Mouse (Mus musculus): ENCODE results near the gene Mmp28. TPM values are rescaled to one million over a fixed set of nuclear protein-coding genes. Genes with fewer than 3 reads are reported as not detected.
A peak's percentile ranks its signal among the peaks of the same experiment; 100 is the strongest.

Gene Mmp28
- total RNA-seq, 2 experiments from 2014 or later, result 3.0 to 4.7 TPM

DNA sequence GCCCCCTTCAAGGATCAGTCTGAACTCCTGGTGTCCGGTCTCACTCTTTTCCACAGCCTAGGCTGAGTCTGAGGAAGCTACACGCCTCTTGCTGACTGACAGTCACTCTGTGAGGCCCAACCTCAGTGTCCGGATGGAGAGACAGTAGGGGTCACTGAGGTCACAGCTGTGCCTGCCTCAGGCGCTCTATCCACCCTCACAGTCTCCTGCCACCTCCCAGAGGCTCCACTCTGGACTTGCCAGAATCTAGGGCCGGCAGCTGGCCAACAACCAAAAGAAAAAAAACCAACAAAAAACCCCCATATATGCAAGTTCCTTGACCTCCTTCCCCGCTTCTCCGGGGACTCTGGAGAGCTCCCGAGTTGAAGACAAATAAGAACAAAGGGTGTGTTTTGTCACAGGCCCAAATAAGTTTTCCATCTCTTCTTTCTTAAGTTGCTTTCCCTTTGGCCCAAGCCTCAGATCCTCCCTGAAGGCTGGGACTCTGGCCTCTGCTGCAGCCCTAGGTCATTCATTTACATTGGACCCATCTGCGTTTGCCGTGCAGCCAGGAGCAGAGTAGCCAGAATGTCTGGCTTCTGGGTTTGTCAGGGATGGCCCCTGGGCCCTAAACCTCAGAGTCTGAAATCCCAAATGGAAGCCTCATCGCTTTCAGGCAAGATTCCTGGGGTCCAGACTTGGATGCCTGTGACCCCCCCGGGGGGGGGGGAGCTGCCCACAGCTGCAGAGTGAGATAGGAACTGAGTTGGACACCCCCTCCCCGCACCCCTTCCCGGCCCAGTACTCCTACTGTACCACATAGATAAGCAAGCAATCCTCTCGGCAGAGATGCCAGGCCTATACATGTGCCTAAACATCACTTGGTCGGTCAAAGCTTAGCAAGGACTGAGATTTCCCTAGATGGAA lies 14.6 kb downstream of the Mmp28 start:
- peak; percentile 67 to 77 for DNase-seq

- DNase-seq, result no peak
These were observed 15.3 kb downstream of the Mmp28 start for GRCm38 (mm10) chr11:83447612-83448011.

DNA sequence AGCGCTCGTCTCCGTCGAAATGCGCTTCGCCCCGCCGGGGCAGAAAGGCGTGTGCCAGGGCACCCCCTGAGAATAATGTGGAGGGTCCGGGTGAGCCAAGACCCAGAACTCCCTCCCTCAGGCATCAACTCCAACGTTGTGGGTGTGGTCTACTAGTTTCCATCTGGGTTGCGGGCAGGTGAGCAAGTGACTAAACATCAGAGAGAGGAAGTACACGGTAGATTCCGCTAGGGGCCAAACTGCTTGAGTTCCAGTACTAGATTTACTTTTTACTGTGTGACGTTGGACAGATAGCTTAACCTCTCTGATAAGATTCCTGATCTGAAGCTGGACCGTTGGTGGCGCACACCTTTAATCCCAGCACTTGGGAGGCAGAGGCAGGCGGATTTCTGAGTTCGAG lies 17.9 kb downstream of the Mmp28 start:
- no peak for DNase-seq

DNA sequence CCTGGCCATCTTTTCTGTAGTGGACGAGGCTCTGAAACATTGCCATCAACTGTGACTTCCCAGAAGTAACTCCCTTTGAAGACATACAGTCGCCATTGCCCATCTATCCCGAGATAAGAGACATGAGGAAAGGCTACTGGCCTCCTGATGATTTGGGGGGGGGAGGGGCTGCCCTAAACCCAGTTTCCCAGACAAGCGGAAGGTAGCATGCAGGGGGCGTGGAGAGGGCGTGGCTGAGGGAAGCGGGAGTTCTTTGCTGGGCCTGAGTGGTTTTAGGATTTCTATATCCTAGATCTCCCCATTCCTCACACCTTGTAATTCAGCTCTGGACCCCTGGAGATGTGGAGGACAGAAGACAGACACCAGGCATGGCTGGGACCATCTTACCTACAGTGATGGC lies 19.0 kb downstream of the Mmp28 start:
- no peak for DNase-seq

GRCm38 (mm10) chr11:83442596-83443267 lies 20.1 kb downstream of the Mmp28 start:
- DNase-seq, result peak; percentile 79 to 94

GRCm38 (mm10) chr11:83441235-83441634 lies 21.6 kb downstream of the Mmp28 start:
- peak; percentile 69 to 78 for DNase-seq

DNA sequence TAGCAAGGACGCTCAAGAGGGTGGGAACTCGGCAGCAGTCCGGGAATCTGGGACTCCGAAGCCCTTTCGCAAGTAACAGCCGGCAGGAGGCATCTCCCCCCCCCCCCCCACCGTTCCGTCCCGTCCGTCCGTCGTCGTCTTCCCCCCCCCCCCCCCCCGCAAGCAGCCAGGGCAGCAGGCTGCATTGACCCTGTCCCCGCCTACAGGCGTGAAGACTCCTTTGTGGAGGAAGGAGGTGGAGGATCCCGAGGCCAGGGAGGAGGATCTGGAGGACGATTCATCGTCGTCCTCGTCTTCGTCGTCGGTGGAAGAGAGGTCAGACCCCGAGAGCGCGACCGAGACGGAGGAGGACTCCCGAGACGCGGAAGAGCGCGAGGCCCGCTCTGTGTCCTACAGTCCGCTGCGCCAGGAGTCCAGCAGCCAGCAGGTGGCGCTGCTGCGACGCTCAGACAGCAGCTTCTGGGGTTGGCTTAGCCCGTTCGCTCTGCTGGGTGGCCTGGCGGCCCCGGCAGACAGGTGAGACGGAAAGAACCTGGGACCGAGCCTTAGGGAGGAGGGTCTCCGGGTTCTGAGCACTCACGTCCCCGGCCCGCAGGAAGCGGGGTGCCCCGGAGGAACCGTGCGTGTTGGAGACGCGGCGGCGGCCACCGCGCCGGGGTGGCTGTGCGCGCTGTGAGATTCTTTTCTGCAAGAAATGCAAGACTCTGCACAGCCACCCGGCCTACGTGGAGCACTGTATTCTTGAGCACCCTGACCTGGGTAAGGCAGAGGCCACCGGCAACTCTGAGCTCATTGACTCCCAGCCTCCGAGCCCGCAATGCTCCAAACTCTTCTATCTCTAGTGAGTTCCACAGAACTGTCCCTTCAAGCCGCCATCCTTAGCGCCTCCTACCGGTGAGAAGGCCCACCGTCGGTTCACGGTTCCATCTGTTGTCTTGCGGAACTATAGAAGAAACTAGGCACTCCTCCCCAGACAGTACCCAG lies 22.5 kb downstream of the Mmp28 start:
- peak; percentile 88 to 90 for DNase-seq

DNA sequence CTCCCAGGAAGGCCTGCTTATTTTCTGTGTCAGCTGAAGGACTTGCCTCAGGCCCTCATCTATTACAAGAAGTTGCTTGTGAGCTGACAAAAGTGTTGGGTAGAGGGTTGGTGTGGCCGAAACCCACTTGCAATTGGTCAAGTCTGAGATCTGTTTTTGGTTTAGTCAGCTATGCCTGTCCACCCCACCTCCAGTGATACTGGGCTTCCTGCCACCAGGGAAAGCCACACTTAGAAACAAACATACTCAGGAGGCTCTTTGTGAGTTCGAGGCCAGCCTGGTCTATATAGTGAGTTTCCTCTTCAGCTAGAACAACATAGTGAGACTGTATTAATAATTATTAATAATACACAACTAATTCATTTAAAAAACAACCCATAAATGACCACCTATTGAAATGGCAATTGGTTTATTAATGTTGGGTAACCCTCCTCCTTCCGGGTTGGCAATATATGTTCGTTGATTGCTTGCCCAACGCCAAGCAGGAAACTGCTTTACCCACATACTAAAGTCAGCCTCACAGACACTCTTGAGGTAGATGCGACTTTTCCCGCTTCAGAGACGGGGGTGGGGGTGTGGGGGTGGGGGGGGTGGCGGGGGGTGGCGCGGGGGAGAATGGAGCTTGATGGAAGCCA lies 23.3 kb downstream of the Mmp28 start:
- no peak for DNase-seq

DNA sequence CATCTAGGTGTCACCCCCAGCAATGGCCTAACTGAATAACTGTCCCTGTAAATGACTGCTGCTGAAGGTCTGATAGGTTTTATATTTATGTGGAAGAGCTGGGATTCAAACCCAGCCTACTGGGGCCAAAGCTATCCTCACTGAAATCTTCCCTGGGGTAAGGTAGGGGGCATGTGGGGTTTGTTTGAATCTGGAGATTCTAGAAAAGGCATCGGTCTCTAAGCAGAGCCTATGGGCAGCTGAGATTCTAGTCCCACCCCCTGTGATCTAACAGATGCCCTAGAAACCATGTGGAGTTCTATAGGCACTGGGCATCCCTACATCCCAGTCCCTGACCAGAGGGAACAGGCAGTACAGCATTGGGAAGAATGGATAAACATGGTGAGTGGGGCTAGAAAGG lies 25.5 kb downstream of the Mmp28 start, which contains the start of gene 1700020L24Rik:
1700020L24Rik (plus strand) TSS at position 301 of the 400 bp plus-strand sequence.
- DNase-seq, result no peak

- no peak for DNase-seq
These were observed 30.3 kb downstream of the Mmp28 start for GRCm38 (mm10) chr11:83432533-83432932.

DNA sequence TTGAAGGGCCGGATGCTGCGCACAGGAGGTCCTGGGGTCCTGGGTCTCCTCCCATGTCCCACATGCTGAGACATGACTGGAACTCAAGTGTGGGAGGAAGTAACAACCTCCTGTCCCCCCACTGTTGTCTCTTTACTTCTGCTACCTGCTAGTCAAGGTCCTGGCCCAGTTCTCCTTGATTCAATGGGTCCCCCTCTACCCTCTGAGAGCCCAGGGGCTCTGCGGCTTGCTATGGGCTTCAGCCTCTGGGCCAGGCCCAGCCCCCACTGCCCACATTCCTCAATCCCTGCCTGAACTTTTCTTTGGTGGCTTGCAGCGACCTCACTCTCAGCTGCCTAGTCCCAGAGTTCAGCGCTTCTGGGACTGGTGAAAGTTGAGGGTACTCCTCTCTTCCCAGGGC lies 33.5 kb downstream of the Mmp28 start, which contains the start of gene Gas2l2:
Gas2l2 (minus strand) TSS at position 101 of the 400 bp plus-strand sequence.
- no peak for DNase-seq

- no peak for DNase-seq
These were observed 35.9 kb downstream of the Mmp28 start for GRCm38 (mm10) chr11:83426964-83427363.

DNA sequence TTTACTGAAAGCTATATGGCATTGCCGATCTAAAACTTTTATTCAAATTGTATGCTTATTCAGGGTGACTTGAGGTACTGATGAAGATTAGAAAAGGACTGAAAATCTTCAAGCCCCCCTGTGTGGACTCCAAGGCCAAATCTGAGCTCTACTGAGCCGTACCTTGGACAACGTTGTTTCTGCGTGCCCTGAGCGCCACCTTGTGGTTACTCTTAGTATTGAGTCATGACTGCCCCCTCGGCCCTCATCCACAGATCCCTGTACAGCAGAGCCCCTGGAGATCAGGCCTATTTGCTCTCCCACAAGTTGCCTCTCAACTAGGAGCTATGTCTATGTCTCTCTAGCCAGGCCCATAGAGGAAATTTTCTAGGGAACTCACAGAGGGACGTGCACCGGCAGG lies 38.2 kb downstream of the Mmp28 start:
- DNase-seq, result peak; percentile 62 to 87

GRCm38 (mm10) chr11:83421305-83421704 lies 41.6 kb downstream of the Mmp28 start:
- peak; percentile 49 to 84 for DNase-seq

DNA sequence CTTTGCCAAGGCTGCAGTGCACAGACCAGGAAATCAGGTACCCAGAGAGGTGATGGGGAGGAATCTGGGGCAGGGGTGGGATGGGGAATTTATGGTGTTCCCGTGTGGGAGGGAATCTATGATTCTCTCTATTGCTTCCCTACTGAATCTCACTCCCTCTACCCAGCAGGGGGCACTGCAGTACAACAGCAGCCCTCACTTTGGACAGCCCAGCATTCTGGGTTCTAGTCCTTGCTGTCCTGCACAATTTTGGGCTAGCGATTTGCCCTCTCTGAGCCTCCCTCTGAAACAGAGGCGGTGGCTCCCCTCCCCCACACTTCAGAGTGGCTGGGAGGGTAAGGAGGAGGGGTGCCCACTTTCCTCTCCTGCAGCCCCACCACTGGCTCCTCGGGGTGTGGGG lies 42.5 kb downstream of the Mmp28 start:
- DNase-seq, result no peak

DNA sequence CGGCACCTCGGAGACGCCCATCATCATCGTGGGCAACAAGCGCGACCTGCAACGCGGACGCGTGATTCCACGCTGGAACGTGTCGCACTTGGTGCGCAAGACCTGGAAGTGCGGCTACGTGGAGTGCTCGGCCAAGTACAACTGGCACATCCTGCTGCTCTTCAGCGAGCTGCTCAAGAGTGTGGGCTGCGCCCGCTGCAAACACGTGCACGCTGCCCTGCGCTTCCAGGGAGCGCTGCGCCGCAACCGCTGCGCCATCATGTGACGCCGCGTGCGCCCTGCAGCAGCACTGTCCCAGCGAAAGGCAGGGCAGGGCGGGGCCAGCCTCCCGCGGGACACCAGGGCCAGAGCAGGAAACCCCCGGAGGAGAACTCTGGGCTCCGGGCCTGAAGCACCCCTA lies 44.3 kb downstream of the Mmp28 start:
- DNase-seq, result no peak

- DNase-seq, result no peak
These were observed 45.2 kb downstream of the Mmp28 start for GRCm38 (mm10) chr11:83417708-83418107.

DNA sequence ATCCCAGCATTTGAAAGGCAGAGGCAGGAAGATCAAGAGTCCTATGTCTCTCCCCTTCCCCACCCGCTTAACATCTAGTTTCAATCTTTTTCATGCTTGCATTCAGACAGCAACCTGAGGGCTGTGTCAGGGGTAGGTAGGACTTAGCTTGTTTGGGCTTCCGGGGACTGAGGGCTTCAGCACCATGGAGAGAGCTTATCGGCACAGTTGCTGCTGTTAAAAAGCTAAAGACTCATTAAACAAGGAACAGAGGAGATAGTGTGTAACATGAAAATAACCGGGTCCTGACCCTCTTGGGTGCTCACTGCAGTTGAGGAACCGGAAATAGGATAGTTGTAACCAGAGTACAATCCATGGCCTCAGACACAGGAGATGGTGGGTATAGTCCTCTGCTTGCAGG lies 45.8 kb downstream of the Mmp28 start:
- peak in 1 of 2 experiments; percentile 66 for DNase-seq

GRCm38 (mm10) chr11:83410510-83410909 lies 52.4 kb downstream of the Mmp28 start:
- DNase-seq, result no peak

GRCm38 (mm10) chr11:83409792-83410291 lies 53.0 kb downstream of the Mmp28 start:
- peak in 1 of 2 experiments; percentile 23 for DNase-seq

GRCm38 (mm10) chr11:83409087-83409754 lies 53.6 kb downstream of the Mmp28 start, which contains the start of gene Rasl10b:
TSS of gene Rasl10b (plus strand) at chr11:83409137.
- peak; percentile 61 to 66 for DNase-seq

Data from heart, adult 18-20 months (tissue).